Mouse (Mus musculus): ENCODE data around the gene Thbs1. TPM values are rescaled to one million over a fixed set of nuclear protein-coding genes. Genes with fewer than 3 reads are reported as not detected.

The Thbs1 gene
- 11.0 and 14.9 TPM in 2 replicates for polyA plus RNA-seq (2012; rRNA removed)

GRCm38 (mm10) chr2:118111488-118112131, at the start of gene Thbs1:
TSS of gene Thbs1 (plus strand) at chr2:118111876.

Other genes starting within 250 kb of the Thbs1 start
- 0.09 and 0.15 TPM in 2 replicates for gene Fsip1, start 145.1 kb downstream of the Thbs1 start, polyA plus RNA-seq (2012; rRNA removed)